Mouse (Mus musculus) kidney, adult 2 months (tissue): ENCODE measurements around the gene Igfbp2. TPM values are rescaled to one million over a fixed set of nuclear protein-coding genes. Genes with fewer than 3 reads are reported as not detected.

Experiments
- DNase-seq: peaks from one replicate; pipeline ENCODE4 v3.0.0; 2021
- H3K27ac ChIP-seq: fragments of 200-500 bp; 2 replicates; pipeline ENCODE4 v1.5.1; 2012; ENCODE audit warnings: low read depth, low read length, control low read depth, inconsistent platforms; ENCODE audit not compliant: insufficient read depth
- H3K27me3 ChIP-seq: fragments of 200-500 bp; replicated peaks from 2 replicates; pipeline ENCODE4 v1.6.1; 2012; ENCODE audit warnings: mild to moderate bottlenecking, moderate library complexity, low read length, inconsistent platforms; ENCODE audit not compliant: control insufficient read depth, insufficient read depth
- H3K36me3 ChIP-seq: fragments of 200-500 bp; 2 replicates; pipeline ENCODE4 v1.6.1; 2012; ENCODE audit warnings: mild to moderate bottlenecking, moderate library complexity, low read length, inconsistent platforms; ENCODE audit not compliant: control insufficient read depth, insufficient read depth
- H3K4me1 ChIP-seq: fragments of 200-500 bp; 2 replicates; pipeline ENCODE4 v1.6.1; 2011; ENCODE audit warnings: low read length; ENCODE audit not compliant: control insufficient read depth, insufficient read depth
- H3K4me3 ChIP-seq: fragments of 200-500 bp; 2 replicates; pipeline ENCODE4 v1.5.1; 2011; ENCODE audit warnings: mild to moderate bottlenecking, low read depth, low read length, control low read depth; ENCODE audit not compliant: insufficient read depth
- CTCF ChIP-seq: fragments of 200-500 bp; conservative IDR thresholded peaks from 2 replicates; pipeline ENCODE4 v1.5.1; 2011; ENCODE audit warnings: low read depth, mild to moderate bottlenecking, control low read depth, low read length, moderate library complexity, mixed read lengths; ENCODE audit not compliant: insufficient read depth, insufficient read length
- POLR2A ChIP-seq: fragments of 200-500 bp; IDR thresholded peaks from one replicate; pipeline ENCODE4 v1.6.1; 2011; ENCODE audit warnings: low read depth, low read length, control low read depth
- WGBS: fragments of 180-500 bp; shearing (Covaris S2); methylation state at CpG from one replicate; pipeline ENCODE4 v1.1.7; 2018; 5-methylcytosine and 5-hydroxymethylcytosine counted together
- polyA plus RNA-seq: library from polyadenylated mRNA; depleted of rRNA; stranded (reverse); fragments of >200 nt; gene quantifications from 2 replicates; pipeline ENCODE4 v1.2.3, GENCODE M21; 2012

The Igfbp2 gene
- polyA plus RNA-seq, 1 experiment = 12.6 TPM

GRCm38 (mm10) chr1:72792262-72792661 lies 32.0 kb upstream of the Igfbp2 start:
- Histone ChIP-seq H3K4me3 (no peak overlapping the region), H3K4me1 (no peaks in the 10 kb centered on the region), H3K36me3 (no peaks in the 10 kb centered on the region), H3K27ac (no peak overlapping the region), H3K27me3 (no peaks in the 10 kb centered on the region)
- DNase-seq = peak; percentile 5
- no peak for TF ChIP-seq CTCF
- no peak for TF ChIP-seq POLR2A
- WGBS = 43% methylated on average over 1 of the region's 1 CpGs

GRCm38 (mm10) chr1:72793230-72793629 lies 31.1 kb upstream of the Igfbp2 start:
- Histone ChIP-seq H3K4me1 (no peaks in the 10 kb centered on the region), H3K36me3 (no peaks in the 10 kb centered on the region), H3K27ac (no peak overlapping the region), H3K27me3 (no peaks in the 10 kb centered on the region), H3K4me3 (no peak overlapping the region)
- DNase-seq = no peak
- TF ChIP-seq POLR2A (no peak), CTCF (no peak)

- H3K27ac ChIP-seq = no peak overlapping the region
- DNase-seq = no peak
- TF ChIP-seq POLR2A (no peak), CTCF (no peak)
- no peaks in the 10 kb centered on the region for H3K36me3 ChIP-seq
- no peaks in the 10 kb centered on the region for H3K27me3 ChIP-seq
- H3K4me3 ChIP-seq = no peak overlapping the region
- no peaks in the 10 kb centered on the region for H3K4me1 ChIP-seq
- WGBS = 81% methylated on average over 2 of the region's 2 CpGs
Measured at GRCm38 (mm10) chr1:72796128-72796527, 28.2 kb upstream of the Igfbp2 start.

- TF ChIP-seq POLR2A (no peak), CTCF (no peak)
- no peaks in the 10 kb centered on the region for H3K4me1 ChIP-seq
- WGBS = 79% methylated on average over 4 of the region's 4 CpGs
- no peak overlapping the region for H3K27ac ChIP-seq
- no peak for DNase-seq
- H3K36me3 ChIP-seq = no peaks in the 10 kb centered on the region
- no peak overlapping the region for H3K4me3 ChIP-seq
- no peaks in the 10 kb centered on the region for H3K27me3 ChIP-seq
Measured at GRCm38 (mm10) chr1:72797102-72797665, 27.1 kb upstream of the Igfbp2 start.

- Histone ChIP-seq H3K4me3 (no peak overlapping the region), H3K27ac (no peak overlapping the region), H3K4me1 (no peaks in the 10 kb centered on the region), H3K27me3 (no peaks in the 10 kb centered on the region), H3K36me3 (no peaks in the 10 kb centered on the region)
- WGBS = 82% methylated on average over 2 of the region's 2 CpGs
- no peak for TF ChIP-seq CTCF
- TF ChIP-seq POLR2A = no peak
- no peak for DNase-seq
Measured at GRCm38 (mm10) chr1:72798441-72798840, 25.9 kb upstream of the Igfbp2 start.

GRCm38 (mm10) chr1:72804031-72804430 lies 20.3 kb upstream of the Igfbp2 start:
- H3K27ac ChIP-seq = no peak overlapping the region
- H3K36me3 ChIP-seq = no peaks in the 10 kb centered on the region
- WGBS = 81% methylated on average over 4 of the region's 4 CpGs
- TF ChIP-seq POLR2A (no peak), CTCF (no peak)
- no peak for DNase-seq
- no peaks in the 10 kb centered on the region for H3K27me3 ChIP-seq
- H3K4me1 ChIP-seq = no peaks in the 10 kb centered on the region
- H3K4me3 ChIP-seq = no peak overlapping the region

GRCm38 (mm10) chr1:72805037-72805436 lies 19.3 kb upstream of the Igfbp2 start:
- Histone ChIP-seq H3K36me3 (no peaks in the 10 kb centered on the region), H3K27me3 (no peaks in the 10 kb centered on the region), H3K27ac (no peak overlapping the region), H3K4me3 (no peak overlapping the region), H3K4me1 (no peaks in the 10 kb centered on the region)
- 35% methylated on average over 8 of the region's 8 CpGs for WGBS
- TF ChIP-seq POLR2A (no peak), CTCF (no peak)
- no peak for DNase-seq
